Mouse (Mus musculus) monocyte, adult 2 months (primary cell): ENCODE results near the gene Zdbf2.
"Not testable (repeated sequence)": the region's sequence is repeated elsewhere in the genome, so short reads cannot be mapped to it uniquely, and the experiment has no call there.

ENCODE experiments used
- DNase-seq, 2 experiments: peaks; one replicate each; pipeline ENCODE4 v3.0.0; 2022; ENCODE audit warnings: low spot score in 2 of 2, low read depth in 1 of 2

Zdbf2 gene

GRCm38 (mm10) chr1:63263671-63264070, 9.4 kb upstream of the Zdbf2 start:
- DNase-seq = no peak

GRCm38 (mm10) chr1:63265461-63265860, 7.6 kb upstream of the Zdbf2 start:
- DNase-seq = no peak

- DNase-seq = no peak
Observed at GRCm38 (mm10) chr1:63266121-63266520, 6.9 kb upstream of the Zdbf2 start.

GRCm38 (mm10) chr1:63266716-63267115, 6.3 kb upstream of the Zdbf2 start:
- no peak for DNase-seq

- no peak for DNase-seq
Observed at GRCm38 (mm10) chr1:63272125-63272675, 865 bp upstream of the Zdbf2 start.

GRCm38 (mm10) chr1:63273339-63273951, 380 bp downstream of the Zdbf2 start:
- no peak for DNase-seq

- DNase-seq = no peak
Observed at GRCm38 (mm10) chr1:63274046-63274730, 1.1 kb downstream of the Zdbf2 start.

GRCm38 (mm10) chr1:63278106-63278505, 5.0 kb downstream of the Zdbf2 start:
- no peak for DNase-seq

- DNase-seq = no peak
Observed at GRCm38 (mm10) chr1:63293965-63294364, 20.9 kb downstream of the Zdbf2 start.

GRCm38 (mm10) chr1:63309661-63310060, 36.6 kb downstream of the Zdbf2 start:
- DNase-seq = no peak

- not testable (repeated sequence) for DNase-seq
Observed at GRCm38 (mm10) chr1:63323565-63324132, 50.6 kb downstream of the Zdbf2 start.
